Mouse (Mus musculus): Measurements from ENCODE around the gene Disp2. TPM values are rescaled to one million over a fixed set of nuclear protein-coding genes. Genes with fewer than 3 reads are reported as not detected.

The Disp2 gene
- total RNA-seq, 4 experiments from 2014 or later: 179 to 192 (median 185) TPM

GRCm38 (mm10) chr2:118756103-118756502 is 23.4 kb upstream of the Disp2 start:
- DNase-seq (ENCODE audit: low spot score in 2 of 2): no peak

DNA sequence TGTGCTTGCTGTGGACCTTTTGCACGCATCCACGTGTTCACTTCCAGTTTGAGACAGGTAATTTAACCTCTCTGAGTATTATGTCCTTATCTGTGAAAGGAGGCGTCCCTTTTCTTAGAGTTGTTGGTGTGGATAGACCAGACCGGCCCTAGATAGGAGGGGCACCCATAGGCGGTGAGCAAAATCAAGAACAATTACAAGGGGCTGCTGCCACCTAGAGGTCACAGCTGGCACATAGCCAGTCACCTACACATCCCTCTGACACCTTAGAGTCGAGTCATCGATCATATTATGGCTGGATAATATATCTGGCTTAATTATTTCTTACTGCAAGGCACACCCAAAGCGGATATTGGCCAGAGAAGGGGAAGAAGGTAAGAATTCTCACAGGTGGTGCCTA is 19.7 kb upstream of the Disp2 start:
- DNase-seq (ENCODE audit: low spot score in 2 of 2): no peak

- DNase-seq (ENCODE audit: low spot score in 2 of 2): no peak
These were observed 19.1 kb upstream of the Disp2 start for GRCm38 (mm10) chr2:118760311-118761025.

DNA sequence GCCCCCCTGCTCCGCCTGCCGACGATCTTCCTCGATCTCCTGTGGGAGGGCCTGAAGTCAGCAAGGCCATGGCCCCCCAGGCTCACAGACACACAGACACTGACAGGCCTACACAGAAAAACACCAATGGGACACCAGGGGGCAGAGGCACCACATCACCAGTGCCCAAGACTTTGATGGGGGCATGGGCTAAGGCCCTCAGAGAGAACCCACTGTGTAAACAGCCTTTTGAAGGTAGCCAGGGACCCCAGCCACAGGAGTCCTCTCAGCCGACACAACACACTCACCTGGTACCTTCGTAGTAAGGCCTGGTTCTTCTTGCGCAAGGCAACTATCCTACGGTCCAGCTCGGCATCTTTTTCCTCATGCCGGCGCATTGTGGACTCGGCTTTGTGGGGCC is 18.2 kb upstream of the Disp2 start:
- DNase-seq (ENCODE audit: low spot score in 2 of 2): no peak

DNA sequence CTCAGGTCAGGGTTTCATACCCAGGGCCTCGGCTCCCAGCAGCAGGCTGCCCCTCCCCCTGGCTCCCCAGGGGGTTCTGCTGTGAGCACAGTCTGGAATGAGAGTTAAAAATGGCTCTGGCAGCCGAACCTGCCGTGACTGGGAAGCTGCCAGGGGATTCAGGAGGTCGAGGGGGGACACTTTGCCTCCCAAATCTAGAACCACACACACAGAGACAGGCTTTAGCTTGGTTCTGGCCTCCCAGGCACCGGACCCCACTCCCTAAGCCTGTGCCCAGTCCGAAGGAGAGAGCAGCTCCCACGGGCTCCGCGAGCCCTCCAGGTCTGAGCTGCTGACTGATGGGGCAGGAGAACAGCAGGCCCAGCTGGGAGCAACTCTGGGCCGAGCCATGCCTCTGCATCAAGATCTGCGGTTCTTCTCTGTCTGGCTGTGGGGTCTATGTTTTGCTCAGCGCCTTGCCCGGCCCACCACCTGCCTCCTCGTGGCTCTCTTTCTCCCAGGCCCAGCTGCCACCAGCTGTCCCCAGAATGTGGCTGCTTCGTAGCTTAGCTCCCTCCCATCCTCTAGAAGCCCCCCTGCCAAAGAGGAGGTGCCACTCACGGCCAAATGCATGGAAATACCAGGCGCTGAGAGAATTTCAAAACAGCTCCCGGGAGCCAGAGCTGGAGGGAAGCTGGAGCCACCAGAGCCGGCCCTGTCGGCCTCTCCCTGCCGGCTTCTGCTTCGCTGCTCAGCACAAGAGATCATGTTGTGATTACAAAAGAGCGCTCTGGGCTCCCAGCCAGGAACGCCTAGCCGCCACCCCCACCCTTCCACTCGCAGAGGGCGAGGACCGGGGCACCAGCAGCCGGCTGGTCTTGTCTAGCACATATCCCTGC is 17.4 kb upstream of the Disp2 start, which contains the start of gene Ccdc9b:
Ccdc9b (minus strand) TSS at position 756 of the 878 bp plus-strand sequence.
- peak; percentile 77 to 84 for DNase-seq (ENCODE audit: low spot score in 2 of 2)

- no peak for DNase-seq (ENCODE audit: low spot score in 2 of 2)
These were observed 16.8 kb upstream of the Disp2 start for GRCm38 (mm10) chr2:118762784-118763148.

DNA sequence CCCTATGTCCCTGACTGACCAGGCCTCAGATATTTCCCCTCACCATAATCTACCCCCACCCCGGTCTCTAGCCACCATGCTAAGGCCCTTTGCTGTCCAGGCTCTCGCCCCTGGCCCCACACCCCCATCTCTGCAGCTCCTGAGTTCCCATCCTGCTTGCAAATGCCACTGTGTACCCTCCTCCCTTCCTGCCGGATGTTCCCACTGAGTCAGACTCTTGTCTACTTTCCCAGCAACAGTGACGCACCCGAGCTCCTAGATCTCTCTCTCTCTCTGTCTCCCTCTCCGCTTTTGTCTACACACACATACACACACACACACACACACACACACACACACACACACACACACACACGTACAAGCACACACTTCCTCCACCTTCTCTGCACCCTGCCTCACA is 16.1 kb upstream of the Disp2 start:
- DNase-seq (ENCODE audit: low spot score in 2 of 2): no peak

DNA sequence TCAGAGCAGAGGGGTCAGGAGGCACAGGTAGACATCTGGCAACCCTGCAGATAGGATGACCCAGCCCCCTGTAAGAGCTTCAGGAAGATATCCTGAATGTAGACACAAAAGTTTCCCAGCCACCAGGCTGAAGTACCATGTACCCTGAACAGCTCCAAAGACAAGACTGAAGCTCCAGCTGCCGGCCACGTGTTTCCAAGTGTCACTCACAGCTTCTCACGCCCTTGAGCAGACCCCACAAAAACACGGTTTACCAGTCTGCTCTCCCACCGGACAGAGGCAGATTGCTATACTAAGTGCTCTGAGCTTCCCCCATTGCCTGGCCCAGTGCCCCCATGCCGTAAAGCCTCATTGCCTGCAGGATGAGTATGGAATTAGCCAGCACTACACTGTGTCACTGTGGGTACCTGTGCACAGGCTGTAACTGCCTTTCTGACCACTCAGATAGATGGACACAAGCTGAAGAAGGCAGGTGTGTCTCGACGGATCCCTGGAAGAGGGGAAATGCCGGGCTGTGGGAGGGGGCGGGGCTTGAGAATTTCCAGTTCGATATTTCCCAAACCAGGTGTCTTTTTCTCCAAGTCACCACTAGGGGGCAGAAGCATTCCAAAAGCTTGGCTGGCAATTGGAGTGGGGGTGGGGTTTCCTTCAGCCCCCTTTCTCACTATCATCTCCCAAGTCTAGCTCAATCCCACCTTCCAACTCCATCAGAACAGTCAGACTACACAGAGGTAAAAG is 15.3 kb upstream of the Disp2 start:
- DNase-seq (ENCODE audit: low spot score in 2 of 2): no peak

DNA sequence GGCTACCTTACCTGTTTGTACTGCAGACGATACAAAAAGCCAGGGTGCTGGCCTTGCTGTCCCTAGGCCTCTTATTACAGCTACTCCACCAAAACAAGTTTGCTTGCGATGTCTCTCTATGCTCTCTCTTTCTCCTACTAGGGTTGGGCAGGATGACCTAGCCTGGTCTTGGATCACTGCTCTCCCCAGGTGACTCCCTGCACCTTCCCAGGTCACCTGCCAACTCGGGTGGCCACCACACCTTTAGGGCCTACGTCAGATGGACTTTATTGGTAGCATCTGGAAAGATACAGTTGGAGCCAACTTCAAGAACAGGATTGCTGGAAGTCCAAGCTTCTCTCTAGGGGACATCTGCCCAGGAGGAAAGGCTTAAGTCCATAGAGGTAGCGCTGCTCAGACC is 14.6 kb upstream of the Disp2 start:
- DNase-seq (ENCODE audit: low spot score in 2 of 2): no peak

- no peak for DNase-seq (ENCODE audit: low spot score in 2 of 2)
These were observed 13.2 kb upstream of the Disp2 start for GRCm38 (mm10) chr2:118766041-118767033.

GRCm38 (mm10) chr2:118772158-118772874 is 7.2 kb upstream of the Disp2 start, which contains the start of gene Phgr1:
Phgr1 (plus strand) TSS chr2:118772769.
- no peak for DNase-seq (ENCODE audit: low spot score in 2 of 2)

DNA sequence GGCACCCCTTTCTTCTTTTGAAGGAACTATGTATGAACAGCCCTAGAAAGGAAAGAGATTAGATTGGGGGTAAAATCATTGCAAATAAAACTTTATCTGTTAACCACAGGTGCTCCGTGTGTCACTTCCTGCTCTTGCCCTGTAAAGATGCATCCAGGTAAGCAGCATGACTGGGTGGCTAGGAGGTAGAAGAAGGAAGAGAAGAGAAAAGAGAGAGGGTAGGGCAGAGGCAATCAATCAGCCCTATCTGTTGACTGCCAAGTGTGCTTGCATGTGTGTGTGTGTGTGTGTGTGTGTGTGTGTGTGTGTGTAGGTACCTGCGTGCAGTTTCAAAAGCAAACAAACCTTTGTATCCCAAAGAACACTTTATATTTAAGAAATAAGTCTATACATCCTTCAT is 5.0 kb upstream of the Disp2 start:
- DNase-seq (ENCODE audit: low spot score in 2 of 2): no peak

DNA sequence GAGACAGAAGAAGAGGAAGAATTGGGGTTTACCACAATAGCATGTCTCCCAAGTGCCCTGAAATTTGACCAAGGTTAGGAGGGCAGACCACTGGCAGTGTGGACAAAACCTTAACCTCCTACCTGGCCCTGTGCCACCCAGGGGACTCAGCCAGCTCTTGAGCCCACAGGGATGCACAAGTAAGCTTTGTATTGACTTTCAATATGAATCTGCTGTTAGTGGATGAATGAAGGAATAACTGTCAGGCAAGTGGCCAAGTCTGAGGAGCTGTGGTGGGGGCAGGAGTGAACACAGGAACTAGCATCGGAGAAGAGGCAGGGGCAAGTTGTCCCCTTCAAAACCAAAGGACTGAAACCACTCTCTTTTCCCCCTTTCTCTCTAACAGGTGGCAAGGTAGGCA is 4.1 kb upstream of the Disp2 start:
- no peak for DNase-seq (ENCODE audit: low spot score in 2 of 2)

DNA sequence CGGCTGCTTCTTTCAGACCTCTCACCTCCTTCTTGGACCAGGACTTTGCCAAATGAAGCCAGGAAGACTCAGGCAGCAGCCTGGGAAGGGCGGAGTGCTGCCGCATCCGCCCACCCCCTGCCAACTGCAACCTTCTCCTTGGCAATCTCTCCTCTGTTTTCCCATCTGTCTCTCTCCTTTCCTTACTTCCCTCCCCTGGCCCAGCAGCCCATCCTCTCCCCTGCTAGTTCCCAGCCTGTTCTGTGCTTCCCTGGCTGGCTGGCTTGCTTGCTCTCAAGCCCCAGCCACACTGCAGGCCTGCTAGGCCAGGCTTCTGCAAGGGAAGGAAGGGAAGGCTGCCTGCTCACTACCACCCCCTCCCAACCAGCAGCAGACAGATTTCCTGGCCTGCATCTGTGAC is 3.7 kb upstream of the Disp2 start:
- peak; percentile 29 to 87 for DNase-seq (ENCODE audit: low spot score in 2 of 2)

GRCm38 (mm10) chr2:118776295-118776694 is 3.2 kb upstream of the Disp2 start:
- DNase-seq (ENCODE audit: low spot score in 2 of 2): no peak

- no peak for DNase-seq (ENCODE audit: low spot score in 2 of 2)
These were observed 1.1 kb upstream of the Disp2 start for GRCm38 (mm10) chr2:118778418-118778817.

- DNase-seq (ENCODE audit: low spot score in 2 of 2): no peak
These were observed 454 bp upstream of the Disp2 start for GRCm38 (mm10) chr2:118779065-118779464.

GRCm38 (mm10) chr2:118781115-118781514 is 1.6 kb downstream of the Disp2 start:
- DNase-seq (ENCODE audit: low spot score in 2 of 2): no peak

GRCm38 (mm10) chr2:118782303-118782702 is 2.8 kb downstream of the Disp2 start:
- DNase-seq (ENCODE audit: low spot score in 2 of 2): no peak

- no peak for DNase-seq (ENCODE audit: low spot score in 2 of 2)
These were observed 3.6 kb downstream of the Disp2 start for GRCm38 (mm10) chr2:118783093-118783492.
